Mouse (Mus musculus): ENCODE results near the gene Mark3. TPM values are rescaled to one million over a fixed set of nuclear protein-coding genes. Genes with fewer than 3 reads are reported as not detected.

The Mark3 gene
- polyA plus RNA-seq, 1 experiment: 4.4 TPM

DNA sequence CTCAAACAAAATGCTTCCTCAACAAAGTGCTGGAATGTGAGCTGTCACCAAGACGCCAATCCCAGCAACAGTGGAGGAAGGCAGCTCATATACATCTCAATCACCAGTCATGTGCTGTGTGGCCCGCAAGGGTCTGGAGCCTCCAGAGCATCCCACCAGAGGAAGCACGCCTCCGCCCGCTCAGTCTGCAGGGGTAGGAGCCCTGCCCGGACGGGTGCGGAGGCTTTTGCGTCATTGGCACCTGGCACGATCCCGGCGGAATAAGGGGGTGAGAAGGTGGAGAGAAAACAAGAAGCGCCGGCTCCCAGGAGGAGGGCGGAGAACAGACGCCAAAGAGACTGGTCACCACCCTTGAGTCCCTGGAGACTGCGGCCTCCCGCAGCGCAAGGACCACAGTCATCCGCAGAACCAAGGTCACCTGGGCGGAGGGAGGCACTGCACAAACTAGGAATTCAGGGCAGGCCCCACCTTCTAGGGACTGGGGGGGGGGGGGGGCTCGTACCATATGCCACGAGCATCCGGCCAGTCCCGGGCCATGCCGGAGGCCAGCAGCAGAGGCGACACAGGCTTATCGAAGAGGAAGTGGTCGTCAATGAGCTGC is 96.1 kb downstream of the Mark3 start:
- Histone ChIP-seq H3K27me3 (replicated peaks) (peaks cover 43% of the 10 kb centered on the region), H3K36me3 (replicated peaks; ENCODE audit: low read length) (peaks cover 10% of the 10 kb centered on the region), H3K4me3 (replicated peaks) (peak overlapping the region; percentile 80), H3K9me3 (no peaks in the 10 kb centered on the region), H3K4me1 (peaks cover 87% of the 10 kb centered on the region)
- TF ChIP-seq FLI1 (IDR thresholded peaks at IDR 0.05; ENCODE audit: low read length): no peak
- TF ChIP-seq GATA1 (IDR thresholded peaks at IDR 0.05; ENCODE audit: borderline replicate concordance, low read length): no peak

DNA sequence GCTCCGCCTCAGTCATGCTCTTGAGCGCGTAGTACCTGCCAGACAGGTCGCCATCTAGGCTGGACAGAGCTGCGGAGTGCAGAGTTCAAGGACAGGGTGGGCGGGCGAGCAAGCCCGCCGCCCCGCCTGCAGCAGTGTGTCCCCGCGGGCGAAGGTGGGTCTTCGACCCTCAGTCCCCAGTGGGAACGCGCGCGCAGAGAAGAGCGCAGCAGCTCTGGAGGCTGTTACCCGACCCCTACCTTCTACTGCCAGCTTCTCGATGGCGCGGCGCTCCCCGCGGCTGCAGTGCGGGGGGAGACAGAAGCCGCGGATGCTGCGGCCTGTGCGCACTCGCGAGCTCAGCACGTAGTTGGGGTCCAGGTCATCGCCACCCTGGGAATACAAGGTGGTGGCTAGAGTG is 96.7 kb downstream of the Mark3 start:
- Histone ChIP-seq H3K9me3 (no peaks in the 10 kb centered on the region), H3K27me3 (replicated peaks) (peaks cover 45% of the 10 kb centered on the region), H3K4me3 (replicated peaks) (peak overlapping the region; percentile 93), H3K36me3 (replicated peaks; ENCODE audit: low read length) (peaks cover 10% of the 10 kb centered on the region), H3K4me1 (peaks cover 87% of the 10 kb centered on the region)
- TF ChIP-seq GATA1 (IDR thresholded peaks at IDR 0.05; ENCODE audit: borderline replicate concordance, low read length) (no peak), FLI1 (IDR thresholded peaks at IDR 0.05; ENCODE audit: low read length) (no peak)

DNA sequence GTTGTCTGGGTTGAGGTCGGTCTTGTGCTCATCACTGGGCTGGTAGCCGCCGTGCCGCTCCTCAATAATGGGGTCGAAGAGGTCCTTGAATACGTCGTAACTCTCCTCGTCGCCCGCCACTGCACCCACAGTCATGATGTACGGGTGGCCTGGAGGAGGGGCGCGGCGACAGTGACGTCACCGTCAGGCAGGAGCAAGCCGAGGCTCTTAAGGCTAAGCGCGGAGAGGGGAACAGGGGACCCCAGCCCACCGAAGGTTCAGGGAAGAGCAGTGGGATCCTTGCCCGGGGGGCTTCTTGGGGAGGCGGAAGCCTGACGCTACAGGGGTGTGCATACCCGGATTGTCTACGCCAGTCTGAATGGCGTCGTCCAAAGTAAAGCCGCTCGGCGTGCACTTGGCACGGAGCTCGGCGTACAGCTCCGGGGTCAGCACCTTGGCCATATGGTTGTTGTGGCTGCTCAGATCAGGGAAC is 97.1 kb downstream of the Mark3 start:
- peaks cover 88% of the 10 kb centered on the region for H3K4me1 ChIP-seq
- no peak for TF ChIP-seq GATA1 (IDR thresholded peaks at IDR 0.05; ENCODE audit: borderline replicate concordance, low read length)
- TF ChIP-seq FLI1 (IDR thresholded peaks at IDR 0.05; ENCODE audit: low read length): no peak
- no peaks in the 10 kb centered on the region for H3K9me3 ChIP-seq

DNA sequence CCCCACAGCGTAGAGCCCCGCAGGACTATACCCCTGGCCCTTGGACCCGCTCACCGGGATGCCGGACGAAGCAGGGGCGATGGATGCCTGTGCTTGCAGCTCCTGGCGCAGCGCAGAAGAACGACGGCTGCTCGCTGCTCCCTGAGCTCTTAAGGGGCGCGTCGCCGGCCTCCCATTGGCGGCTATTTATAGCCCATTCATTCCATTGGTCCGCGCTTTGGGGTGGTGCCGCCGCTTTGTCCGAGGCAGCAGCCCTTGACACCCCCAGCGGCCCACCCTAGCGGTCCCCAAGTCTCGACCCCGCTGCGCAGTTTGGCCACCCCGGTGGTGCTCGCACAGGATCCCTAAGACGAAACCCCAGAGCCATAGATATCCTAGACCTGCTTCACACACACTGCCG is 97.9 kb downstream of the Mark3 start, which contains the start of gene Ckb:
TSS of gene Ckb (minus strand) at position 163 of the 400 bp plus-strand sequence.
- peak within 1 kb of the TSS; percentile 93 for H3K4me3 ChIP-seq (replicated peaks)
- H3K9me3 ChIP-seq: no peaks in the 10 kb centered on the region
- TF ChIP-seq GATA1 (IDR thresholded peaks at IDR 0.05; ENCODE audit: borderline replicate concordance, low read length) (no peak), FLI1 (IDR thresholded peaks at IDR 0.05; ENCODE audit: low read length) (no peak)
- H3K27me3 ChIP-seq (replicated peaks): peaks cover 45% of the 10 kb centered on the region
- H3K4me1 ChIP-seq: peaks cover 90% of the 10 kb centered on the region
- peaks cover 10% of the 10 kb centered on the region for H3K36me3 ChIP-seq (replicated peaks; ENCODE audit: low read length)

More for the DNA sequence above, 97.1 kb downstream of the Mark3 start:
- Histone ChIP-seq H3K27me3 (replicated peaks) (peaks cover 45% of the 10 kb centered on the region), H3K4me3 (replicated peaks) (peak overlapping the region; percentile 93), H3K36me3 (replicated peaks; ENCODE audit: low read length) (peaks cover 10% of the 10 kb centered on the region)

DNA sequence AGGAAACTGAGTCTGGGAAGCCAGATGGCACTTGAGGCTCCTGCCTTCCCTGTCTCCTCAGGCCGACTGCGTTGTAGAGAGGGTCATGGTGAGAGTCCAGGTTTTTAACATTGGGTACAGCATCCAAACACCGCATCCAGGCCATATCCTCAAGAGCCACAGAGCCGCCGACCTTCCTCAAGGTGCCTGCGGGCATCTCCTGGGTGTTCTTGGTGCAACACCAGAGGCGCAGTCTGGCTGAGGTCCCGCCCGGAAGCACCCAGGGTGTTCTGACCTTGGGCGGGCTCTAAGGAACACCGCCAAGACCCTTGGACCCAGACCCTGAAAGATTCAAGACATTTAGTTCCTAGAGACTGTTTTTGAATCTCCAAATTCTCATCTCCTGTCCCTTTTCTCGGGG is 98.3 kb downstream of the Mark3 start:
- TF ChIP-seq FLI1 (IDR thresholded peaks at IDR 0.05; ENCODE audit: low read length) (no peak), GATA1 (IDR thresholded peaks at IDR 0.05; ENCODE audit: borderline replicate concordance, low read length) (no peak)
- Histone ChIP-seq H3K36me3 (replicated peaks; ENCODE audit: low read length) (peaks cover 10% of the 10 kb centered on the region), H3K4me3 (replicated peaks) (peak overlapping the region; percentile 93), H3K9me3 (no peaks in the 10 kb centered on the region), H3K27me3 (replicated peaks) (peaks cover 45% of the 10 kb centered on the region), H3K4me1 (peaks cover 90% of the 10 kb centered on the region)

DNA sequence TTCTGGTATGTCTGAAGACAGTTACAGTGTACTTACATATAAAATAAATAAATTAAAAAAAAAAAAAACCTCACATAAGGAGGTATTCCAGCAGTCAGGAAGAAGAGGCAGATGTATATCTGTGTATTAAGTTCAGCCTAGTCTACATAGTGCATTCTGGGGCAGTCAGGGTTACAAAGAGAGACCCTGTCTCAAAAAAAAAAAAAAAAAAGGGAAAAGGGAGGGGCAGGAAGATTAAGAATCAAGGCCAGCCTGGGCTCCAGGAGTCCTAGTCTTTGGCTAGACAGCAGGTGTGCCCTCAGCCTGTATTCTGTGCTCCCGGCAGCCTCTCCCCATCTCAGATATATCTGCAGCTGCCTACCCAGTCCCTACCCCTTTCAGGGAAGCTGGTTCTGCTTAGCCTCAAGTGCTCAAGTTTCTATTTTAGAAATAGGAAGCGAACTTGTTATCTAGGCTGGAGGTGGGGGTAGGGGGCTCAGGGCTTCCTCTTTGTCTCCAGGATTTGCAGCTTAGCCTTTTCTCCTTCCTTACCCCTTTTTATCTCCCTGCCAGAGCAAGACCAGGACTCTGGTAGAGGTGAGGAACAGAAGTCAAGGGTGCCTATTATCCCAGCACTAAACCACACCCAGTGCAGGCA is 100.6 kb downstream of the Mark3 start:
- TF ChIP-seq FLI1 (IDR thresholded peaks at IDR 0.05; ENCODE audit: low read length) (no peak), GATA1 (IDR thresholded peaks at IDR 0.05; ENCODE audit: borderline replicate concordance, low read length) (no peak)
- H3K27me3 ChIP-seq (replicated peaks): peaks cover 45% of the 10 kb centered on the region
- H3K9me3 ChIP-seq: no peaks in the 10 kb centered on the region
- peak overlapping the region; percentile 81 for H3K4me3 ChIP-seq (replicated peaks)
- H3K36me3 ChIP-seq (replicated peaks; ENCODE audit: low read length): peaks cover 8% of the 10 kb centered on the region
- peaks cover 82% of the 10 kb centered on the region for H3K4me1 ChIP-seq

DNA sequence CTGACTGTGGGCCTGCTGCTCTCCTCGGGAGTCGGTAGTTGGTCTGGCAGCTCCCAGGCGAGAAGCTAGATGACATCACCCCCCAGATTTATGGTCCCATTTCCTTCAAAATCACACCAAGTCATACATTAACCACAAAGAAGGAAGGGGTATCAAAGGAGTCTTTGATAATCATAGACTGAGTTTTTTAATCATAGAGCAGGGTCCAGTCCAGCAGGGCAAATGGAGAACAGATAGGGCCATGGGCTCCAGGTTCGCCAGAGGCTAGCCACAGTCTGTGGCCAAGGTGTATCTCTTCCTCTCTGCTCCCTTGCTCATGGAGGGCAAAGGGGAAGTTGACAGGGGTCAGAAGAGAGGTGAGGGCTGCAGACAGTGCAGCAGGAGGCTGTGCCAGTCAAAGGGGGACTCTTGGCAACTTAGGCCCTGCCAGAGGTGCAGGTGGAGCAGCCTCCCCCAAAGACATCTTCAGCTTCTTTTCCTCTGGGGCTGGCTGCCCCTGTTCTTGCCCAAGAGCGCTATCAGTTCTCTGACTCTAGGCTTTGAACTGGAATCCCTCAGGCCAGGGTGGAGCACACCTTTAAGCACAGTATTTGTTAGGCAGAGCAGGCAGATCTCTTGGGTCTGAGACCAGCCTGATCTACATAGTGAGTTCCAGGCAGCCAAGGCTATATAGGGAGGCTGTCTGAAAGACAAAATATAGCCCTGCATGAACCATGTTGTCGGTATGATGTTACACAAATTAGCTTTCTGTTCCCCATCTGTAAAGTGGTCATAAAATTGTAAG is 101.7 kb downstream of the Mark3 start:
- TF ChIP-seq FLI1 (IDR thresholded peaks at IDR 0.05; ENCODE audit: low read length): no peak
- TF ChIP-seq GATA1 (IDR thresholded peaks at IDR 0.05; ENCODE audit: borderline replicate concordance, low read length): no peak
- Histone ChIP-seq H3K27me3 (replicated peaks) (peaks cover 37% of the 10 kb centered on the region), H3K36me3 (replicated peaks; ENCODE audit: low read length) (peaks cover 13% of the 10 kb centered on the region), H3K9me3 (no peaks in the 10 kb centered on the region), H3K4me3 (replicated peaks) (no peak overlapping the region), H3K4me1 (peaks cover 80% of the 10 kb centered on the region)

DNA sequence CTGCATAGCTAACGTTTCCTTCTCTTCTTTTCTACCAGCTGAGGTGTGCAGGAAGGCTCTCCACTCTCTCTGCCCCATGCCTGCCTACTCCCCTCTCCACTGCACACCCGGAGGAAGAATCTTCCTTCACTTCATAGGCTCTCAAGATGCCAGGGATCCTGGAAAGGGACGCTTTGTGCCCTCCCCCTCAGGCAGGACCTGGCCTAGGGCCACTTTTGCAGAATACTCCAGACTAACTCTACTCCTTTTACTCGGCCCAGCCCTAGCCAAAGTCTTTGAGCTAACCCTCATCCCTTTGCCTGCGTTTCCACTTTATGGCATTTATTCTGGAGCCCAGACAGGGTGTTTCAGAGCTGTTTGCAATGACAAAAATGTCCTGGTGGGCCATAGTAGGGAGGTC is 103.1 kb downstream of the Mark3 start:
- H3K36me3 ChIP-seq (replicated peaks; ENCODE audit: low read length): peaks cover 27% of the 10 kb centered on the region
- no peak for TF ChIP-seq FLI1 (IDR thresholded peaks at IDR 0.05; ENCODE audit: low read length)
- TF ChIP-seq GATA1 (IDR thresholded peaks at IDR 0.05; ENCODE audit: borderline replicate concordance, low read length): no peak
- H3K9me3 ChIP-seq: no peaks in the 10 kb centered on the region
- peaks cover 70% of the 10 kb centered on the region for H3K4me1 ChIP-seq
- H3K27me3 ChIP-seq (replicated peaks): peaks cover 23% of the 10 kb centered on the region
- H3K4me3 ChIP-seq (replicated peaks): peak overlapping the region; percentile 94

DNA sequence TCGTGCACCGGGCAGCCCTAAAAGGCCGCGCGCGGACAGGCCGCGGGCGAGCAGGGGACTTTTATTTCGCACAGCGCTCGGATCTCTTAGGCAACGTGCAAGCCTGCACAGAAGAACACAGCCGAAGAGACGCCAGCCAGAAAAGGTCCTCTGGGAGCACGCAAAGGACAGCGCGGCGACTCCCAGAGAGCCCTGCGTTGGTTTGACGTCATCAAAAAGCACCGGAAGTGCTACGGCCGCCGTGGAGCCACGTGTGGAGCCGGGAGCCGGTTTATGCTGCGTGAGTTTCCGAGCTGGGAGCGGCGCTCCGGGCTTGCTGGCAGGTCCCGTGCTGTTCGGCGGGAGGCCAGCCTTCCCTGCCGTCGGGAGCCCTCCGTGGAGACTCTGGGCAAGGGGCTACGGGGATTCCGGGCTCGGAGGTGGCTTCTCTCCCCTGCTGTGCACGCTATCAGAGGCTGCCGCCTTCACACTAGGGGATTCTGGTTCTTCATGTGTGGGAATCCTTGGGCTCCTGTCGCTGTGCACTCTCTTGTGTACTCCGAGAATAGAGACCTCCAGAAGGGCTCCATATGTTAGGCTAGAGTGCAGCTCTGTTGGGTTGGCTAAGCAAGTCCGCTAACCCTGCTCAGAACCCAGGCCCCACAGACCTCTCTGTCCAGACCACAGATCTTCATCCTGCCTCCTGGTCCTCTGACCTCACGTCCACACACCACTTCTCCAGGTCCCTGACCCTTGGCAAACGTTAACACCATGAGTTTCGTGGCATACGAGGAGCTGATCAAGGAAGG is 103.8 kb downstream of the Mark3 start, which contains the start of gene Trmt61a:
TSS of gene Trmt61a (plus strand) at position 224 of the 788 bp plus-strand sequence.
- peaks cover 16% of the 10 kb centered on the region for H3K27me3 ChIP-seq (replicated peaks)
- H3K36me3 ChIP-seq (replicated peaks; ENCODE audit: low read length): peaks cover 34% of the 10 kb centered on the region
- H3K4me3 ChIP-seq (replicated peaks): peak within 1 kb of the TSS; percentile 94
- no peaks in the 10 kb centered on the region for H3K9me3 ChIP-seq
- no peak for TF ChIP-seq GATA1 (IDR thresholded peaks at IDR 0.05; ENCODE audit: borderline replicate concordance, low read length)
- no peak for TF ChIP-seq FLI1 (IDR thresholded peaks at IDR 0.05; ENCODE audit: low read length)
- H3K4me1 ChIP-seq: peaks cover 70% of the 10 kb centered on the region

Measured in megakaryocyte, embryonic 14.5 days (primary cell).